Mouse (Mus musculus): ENCODE data around the gene Rgs3.

DNA sequence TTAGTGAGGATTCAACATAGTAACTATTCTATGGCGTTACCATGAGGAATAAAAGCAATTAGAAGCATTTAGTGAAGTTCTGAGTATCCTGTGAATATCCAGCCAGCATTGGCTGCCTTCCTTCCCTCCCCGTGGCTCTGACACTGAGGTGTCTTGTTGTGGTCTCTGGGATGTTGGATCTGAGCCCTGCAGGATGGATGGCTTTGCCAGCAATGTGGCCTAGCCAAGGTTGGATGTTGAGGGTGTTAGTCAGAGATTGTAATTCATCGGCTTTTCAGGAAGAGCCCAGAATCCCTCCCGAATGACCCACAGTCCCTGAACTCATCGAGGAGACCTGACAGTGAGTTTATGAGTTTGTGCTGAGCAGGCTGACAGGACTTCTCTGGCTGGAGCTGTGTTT, 36.4 kb downstream of the Rgs3 start:
- TF ChIP-seq GATA1 (IDR thresholded peaks at IDR 0.05; ENCODE audit: borderline replicate concordance, low read length) (no peak), FLI1 (IDR thresholded peaks at IDR 0.05; ENCODE audit: low read length) (no peak)
